Mouse (Mus musculus): ENCODE results near the gene Kifc5b.

The Kifc5b gene

GRCm38 (mm10) chr17:26946567-26946966, 29.7 kb downstream of the Kifc5b start:
- DNase-seq (ENCODE audit: low read depth, low spot score), result peak; percentile 33

GRCm38 (mm10) chr17:26947231-26948100, 30.6 kb downstream of the Kifc5b start:
- no peak for DNase-seq (ENCODE audit: low read depth, low spot score)

GRCm38 (mm10) chr17:26948316-26949050, 31.6 kb downstream of the Kifc5b start:
- peak; percentile 55 for DNase-seq (ENCODE audit: low read depth, low spot score)

DNA sequence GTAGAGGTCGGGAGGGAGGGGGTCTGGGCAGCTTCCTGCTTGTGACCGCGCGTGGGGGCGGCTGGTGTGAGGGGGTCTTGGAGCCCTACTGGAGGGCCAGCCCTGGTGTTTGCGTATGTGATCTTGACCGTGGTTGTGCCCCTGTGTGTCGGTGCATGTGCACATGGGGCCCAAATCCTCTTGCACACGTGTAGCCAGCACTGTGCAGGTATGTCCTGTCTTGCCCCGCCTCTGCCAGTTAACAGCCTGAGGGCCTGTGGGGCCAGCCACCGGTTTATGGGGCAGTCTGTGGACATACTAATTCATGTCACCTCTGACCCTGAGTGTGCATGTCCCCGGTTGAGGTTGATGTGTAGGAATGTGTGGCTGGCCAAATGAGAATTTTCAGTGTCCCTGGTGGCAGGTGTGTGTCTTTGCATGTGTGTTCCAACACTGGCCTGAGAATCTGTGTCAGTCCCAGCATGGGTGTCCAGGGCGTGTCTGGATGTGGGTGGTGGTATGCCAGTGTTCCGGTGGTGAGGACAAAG, 32.2 kb downstream of the Kifc5b start:
- peak; percentile 46 for DNase-seq (ENCODE audit: low read depth, low spot score)

GRCm38 (mm10) chr17:26949866-26950265, 33.0 kb downstream of the Kifc5b start:
- no peak for DNase-seq (ENCODE audit: low read depth, low spot score)

DNA sequence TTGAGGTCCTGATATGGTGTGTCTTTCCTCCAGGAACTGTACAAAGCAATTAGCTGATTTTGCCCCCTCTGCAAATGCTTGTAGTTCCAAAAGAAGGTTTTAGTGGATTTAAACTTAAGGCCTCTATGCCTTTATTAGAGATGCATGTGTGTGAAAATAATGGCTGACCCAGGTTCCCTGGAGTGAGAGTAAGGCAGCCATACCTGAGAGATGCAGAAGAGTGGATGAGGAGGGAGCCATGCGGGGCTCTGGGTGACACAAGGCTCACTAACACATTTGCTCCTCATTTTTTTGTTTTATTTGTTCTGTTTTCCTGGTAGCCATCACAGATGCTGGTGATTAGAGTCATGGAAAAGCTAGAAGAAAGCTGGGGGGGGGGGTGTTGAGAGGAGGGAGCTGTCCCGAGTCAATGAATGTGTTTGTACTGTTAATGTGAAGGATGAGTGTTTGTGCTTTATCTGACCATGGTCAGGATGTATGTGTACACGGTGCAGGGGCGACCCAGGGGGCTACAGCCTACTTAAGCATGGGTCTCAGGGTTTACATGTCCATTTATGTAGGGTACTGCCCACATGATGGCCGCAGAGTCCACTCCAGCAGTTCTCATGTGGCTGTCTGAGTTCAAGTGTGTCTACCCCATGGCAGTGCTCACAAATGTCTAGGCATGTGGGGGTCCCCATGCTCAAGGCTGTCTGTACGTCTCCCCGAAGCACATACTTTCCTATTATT, 33.8 kb downstream of the Kifc5b start:
- no peak for DNase-seq (ENCODE audit: low read depth, low spot score)

GRCm38 (mm10) chr17:26951406-26951805, 34.5 kb downstream of the Kifc5b start:
- DNase-seq (ENCODE audit: low read depth, low spot score), result peak; percentile 84

DNA sequence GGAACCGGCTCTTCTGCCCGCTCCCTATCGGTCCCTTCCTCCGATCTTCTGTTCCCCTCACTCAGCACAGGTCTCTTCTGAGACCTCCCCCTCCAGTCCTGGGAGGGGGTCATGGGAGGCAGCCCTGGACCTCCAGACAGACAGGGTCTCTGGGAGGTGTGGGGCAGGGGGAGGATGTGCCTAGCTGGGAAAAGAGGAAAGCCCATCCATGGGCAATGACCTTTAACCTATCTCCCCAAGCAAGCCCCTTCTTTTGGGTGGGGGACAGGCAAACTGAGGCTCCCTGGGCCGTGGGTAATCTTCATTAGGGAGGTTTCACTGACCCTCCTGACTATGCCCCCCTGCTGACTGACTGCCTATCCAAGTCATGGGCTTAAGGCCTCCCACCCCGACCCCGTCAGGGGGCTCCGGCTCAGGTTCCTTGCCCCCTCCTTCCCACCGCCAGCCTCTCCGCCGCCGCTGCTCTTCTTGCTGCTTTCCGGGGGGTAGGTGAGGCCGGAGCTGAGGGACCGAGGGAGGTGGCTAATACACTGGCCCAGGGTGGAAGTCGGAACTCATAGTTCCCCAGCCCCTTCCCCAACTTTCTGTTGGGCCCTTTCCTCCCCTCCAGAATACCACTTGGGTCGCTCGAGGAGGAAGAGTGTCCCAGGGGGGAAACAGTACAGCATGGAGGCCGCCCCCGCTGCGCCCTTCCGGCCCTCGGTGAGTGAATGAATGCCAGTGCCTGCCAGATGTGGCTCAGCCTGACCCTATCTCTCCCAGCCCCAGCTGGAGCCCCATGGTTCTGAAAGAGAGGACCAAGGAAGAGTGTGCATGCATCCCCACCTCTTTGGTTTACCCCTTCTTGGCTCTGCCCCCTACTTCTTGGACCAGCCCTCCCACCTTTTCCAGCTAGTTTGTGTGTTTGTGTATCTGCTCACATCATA, 35.3 kb downstream of the Kifc5b start:
- DNase-seq (ENCODE audit: low read depth, low spot score), result no peak

DNA sequence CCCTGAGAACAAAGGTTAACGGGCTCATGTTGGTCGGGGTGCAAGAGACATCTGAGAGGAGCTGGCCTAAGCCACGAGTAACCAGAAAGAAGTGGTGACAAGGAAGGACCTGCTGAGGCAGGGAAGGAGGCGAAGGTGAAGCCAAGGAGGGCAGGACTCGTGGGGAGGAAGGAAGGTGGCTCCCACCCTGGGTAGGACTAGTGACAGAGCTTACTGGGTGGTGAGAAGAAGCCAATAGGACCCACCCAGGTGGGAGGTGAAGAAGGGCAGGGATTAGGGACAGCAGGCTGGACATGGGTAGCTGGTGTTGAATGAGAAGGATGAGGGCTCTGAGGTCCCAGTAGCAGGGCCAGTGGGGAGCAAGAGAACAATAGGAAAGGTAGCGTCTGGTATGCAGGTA, 36.3 kb downstream of the Kifc5b start:
- no peak for DNase-seq (ENCODE audit: low read depth, low spot score)

DNA sequence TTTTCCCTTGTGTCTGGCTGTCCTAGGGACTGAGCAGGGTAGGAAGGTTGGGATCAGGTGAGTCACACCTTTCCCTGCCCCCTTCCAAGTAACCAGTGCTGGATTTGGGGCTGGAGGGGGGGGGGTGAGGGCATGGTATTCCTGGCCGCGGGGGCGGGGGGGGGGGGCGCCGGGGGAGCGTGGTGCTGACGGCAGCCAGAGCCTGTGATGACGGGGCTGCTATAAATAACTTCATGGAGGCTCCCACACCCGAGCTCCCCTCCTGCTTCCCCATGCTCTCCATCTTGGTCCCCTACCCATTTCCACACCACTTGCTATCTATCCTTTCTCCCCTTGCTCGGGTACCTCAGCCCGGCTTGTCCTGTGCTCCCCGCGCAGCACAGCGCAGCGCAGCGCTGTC, 36.8 kb downstream of the Kifc5b start:
- no peak for DNase-seq (ENCODE audit: low read depth, low spot score)

DNA sequence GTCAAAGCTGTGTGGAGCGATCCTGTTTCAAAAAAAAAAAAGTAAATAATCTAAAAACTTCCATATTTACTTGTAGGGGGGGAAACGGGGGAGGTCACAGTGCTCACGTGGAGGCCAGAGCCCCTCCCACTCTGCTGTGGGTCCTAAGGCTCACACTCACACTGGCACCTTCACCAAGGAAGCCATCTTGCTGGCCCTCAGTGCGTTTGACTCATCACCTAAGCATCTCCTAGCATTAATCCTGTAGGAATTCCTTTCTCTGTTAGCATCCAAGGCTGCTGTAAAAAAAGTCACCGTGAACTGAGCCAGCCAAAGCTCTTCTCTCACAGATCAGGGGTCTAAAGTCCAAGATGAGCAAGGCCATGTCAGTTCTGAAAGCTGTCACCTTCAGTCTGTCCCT, 39.4 kb downstream of the Kifc5b start:
- DNase-seq (ENCODE audit: low read depth, low spot score), result no peak

DNA sequence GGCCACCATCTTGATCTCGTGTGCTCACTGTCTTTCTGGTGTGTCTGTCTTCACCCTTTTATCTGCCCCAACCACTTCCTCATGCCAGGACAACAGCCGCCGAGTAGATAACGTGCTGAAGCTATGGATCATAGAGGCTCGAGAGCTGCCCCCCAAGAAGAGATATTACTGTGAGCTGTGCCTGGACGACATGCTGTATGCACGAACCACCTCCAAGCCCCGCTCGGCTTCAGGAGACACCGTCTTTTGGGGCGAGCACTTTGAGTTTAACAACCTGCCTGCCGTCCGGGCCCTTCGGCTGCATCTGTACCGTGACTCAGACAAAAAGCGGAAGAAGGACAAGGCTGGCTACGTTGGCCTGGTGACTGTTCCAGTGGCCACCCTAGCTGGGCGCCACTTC, 40.0 kb downstream of the Kifc5b start:
- no peak for DNase-seq (ENCODE audit: low read depth, low spot score)

GRCm38 (mm10) chr17:26957872-26958271, 41.0 kb downstream of the Kifc5b start:
- no peak for DNase-seq (ENCODE audit: low read depth, low spot score)

DNA sequence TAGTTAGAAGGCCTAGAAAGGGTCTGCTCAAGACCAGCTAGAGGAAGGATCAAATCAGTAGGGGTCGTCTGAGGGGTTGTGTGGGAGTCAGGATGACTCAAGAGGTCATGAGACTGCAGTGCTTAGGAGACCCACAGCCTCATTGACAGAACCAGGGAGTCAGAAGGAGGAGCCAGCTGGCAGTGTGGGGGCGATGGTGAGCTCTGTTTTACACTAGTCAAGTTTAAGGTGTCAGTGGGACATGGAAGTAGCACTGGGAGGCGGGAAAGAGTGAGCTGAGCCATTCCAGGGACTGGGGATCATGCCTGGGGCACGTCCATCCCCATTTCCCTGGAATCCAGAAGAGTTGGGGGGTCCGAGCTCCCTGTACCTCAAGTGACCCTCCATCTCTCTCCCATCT, 42.0 kb downstream of the Kifc5b start:
- no peak for DNase-seq (ENCODE audit: low read depth, low spot score)

- no peak for DNase-seq (ENCODE audit: low read depth, low spot score)
Measured at GRCm38 (mm10) chr17:26959815-26960214, 42.9 kb downstream of the Kifc5b start.

- DNase-seq (ENCODE audit: low read depth, low spot score), result no peak
Measured at GRCm38 (mm10) chr17:26961572-26962240, 44.8 kb downstream of the Kifc5b start.

GRCm38 (mm10) chr17:26966993-26967392, 50.1 kb downstream of the Kifc5b start:
- no peak for DNase-seq (ENCODE audit: low read depth, low spot score)

- DNase-seq (ENCODE audit: low read depth, low spot score), result no peak
Measured at GRCm38 (mm10) chr17:26967477-26967876, 50.6 kb downstream of the Kifc5b start.

DNA sequence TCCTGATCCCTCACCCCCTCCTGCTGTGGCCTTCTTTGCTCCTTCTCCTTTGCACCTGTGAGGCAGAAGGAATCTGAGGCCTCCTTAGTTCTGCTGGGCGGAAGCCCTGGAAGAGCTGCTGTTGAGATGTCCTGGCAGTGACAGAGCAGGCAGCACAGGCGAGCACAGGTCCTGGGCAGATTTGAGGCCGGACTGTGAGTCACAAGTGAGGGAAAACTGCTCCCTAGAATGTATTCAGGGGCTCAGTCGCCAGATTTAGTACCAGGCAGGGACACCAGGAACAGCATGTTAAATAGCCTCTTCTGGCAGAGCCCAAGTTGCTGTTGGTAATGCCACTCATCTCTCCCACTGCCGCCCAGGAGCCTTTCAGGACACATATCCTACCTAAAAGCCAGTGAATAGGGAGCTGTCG, 51.3 kb downstream of the Kifc5b start:
- DNase-seq (ENCODE audit: low read depth, low spot score), result no peak

DNA sequence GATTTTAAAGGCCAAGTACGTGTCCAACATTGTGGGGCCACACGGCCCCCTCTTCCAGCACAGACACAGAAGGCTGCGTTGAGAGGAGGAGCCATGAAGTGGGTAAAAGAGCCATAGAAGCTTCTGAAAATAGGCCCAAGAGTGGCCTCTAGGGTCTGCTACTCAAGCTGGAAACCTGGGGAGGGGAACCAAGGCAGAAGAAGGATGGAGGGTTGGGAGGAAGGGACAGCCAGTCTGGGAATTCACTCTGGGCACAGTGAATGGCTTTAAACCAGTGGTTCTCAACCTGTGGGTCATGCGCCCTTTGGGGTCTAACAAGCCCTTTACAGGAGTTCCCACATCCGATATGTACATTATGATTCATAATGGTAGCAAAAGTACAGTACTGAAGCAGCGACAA, 52.4 kb downstream of the Kifc5b start:
- DNase-seq (ENCODE audit: low read depth, low spot score), result no peak
